Mouse (Mus musculus): Measurements from ENCODE around the gene Enpp7.

The Enpp7 gene

DNA sequence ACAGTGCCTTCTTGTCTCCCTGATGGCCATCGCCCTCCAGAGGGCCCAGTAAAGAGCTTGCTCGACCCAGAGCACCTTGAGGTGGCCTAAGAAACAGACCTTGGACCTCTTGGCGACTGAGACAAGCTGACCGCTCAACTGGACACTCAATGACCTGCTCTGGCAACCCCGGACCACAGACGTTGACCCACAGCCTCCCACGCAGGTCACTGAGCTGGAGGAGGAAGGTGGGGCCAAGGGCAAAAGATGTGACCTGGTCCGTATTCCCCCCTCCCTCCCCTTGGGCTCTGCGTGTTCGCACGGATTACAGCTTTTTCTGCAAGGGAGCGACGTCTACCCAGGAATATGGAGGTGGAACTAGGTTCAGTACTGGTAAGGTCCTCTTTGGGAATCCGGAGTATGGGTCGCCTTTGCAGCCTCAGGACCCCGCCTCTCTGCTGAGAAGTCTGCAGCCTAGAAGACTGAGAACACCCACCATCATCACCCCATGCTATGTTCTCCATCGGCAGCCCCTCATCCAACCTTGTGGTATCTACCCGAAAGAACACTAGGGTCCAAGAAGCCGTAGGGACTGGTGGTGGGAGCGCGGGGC lies 47.2 kb downstream of the Enpp7 start:
- no peak for DNase-seq (ENCODE audit: extremely low spot score, low spot score)

DNA sequence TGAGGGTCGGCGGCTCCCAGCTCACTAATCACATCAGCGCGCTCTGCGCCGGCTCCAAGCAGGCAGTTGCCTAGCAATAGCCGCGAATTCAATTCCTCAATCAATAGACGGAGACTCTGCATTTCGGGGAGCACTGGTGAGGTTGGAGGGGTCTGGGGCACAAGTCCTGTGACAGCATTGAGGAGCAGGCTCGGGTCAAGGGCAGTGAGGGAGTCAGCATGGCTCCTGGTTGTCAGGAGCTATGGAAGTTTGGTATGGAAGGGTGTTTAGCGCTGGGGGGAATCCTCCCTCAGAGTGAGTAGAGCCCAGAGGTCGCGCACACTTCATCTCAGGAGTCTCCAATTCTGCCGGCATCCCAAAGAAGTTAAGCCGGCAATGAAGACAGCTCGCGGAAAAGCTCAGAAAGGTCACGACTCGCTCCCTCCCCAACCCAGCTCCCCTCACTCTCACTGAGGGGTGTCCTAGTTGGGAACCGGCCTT lies 47.7 kb downstream of the Enpp7 start:
- peak; percentile 62 for DNase-seq (ENCODE audit: extremely low spot score, low spot score)

DNA sequence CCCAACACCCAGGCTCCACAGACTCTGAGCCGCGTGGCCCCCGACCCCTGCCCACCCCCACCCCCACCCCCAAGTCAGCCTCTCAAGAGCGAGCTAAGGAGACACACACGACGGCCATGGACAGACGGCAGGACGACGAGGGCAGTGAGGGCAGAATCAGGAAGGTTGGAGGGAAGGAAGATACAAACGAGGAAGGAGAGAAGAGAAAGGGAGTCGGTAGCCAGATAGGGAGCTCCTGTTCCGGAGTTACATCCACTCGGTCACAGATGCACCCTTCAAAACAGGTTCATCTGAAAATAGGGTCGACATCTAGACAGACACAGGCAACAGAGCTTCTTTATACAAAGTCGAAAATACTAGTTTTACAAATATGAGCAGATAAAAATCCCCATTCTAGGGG lies 48.5 kb downstream of the Enpp7 start:
- peak; percentile 39 for DNase-seq (ENCODE audit: extremely low spot score, low spot score)

DNA sequence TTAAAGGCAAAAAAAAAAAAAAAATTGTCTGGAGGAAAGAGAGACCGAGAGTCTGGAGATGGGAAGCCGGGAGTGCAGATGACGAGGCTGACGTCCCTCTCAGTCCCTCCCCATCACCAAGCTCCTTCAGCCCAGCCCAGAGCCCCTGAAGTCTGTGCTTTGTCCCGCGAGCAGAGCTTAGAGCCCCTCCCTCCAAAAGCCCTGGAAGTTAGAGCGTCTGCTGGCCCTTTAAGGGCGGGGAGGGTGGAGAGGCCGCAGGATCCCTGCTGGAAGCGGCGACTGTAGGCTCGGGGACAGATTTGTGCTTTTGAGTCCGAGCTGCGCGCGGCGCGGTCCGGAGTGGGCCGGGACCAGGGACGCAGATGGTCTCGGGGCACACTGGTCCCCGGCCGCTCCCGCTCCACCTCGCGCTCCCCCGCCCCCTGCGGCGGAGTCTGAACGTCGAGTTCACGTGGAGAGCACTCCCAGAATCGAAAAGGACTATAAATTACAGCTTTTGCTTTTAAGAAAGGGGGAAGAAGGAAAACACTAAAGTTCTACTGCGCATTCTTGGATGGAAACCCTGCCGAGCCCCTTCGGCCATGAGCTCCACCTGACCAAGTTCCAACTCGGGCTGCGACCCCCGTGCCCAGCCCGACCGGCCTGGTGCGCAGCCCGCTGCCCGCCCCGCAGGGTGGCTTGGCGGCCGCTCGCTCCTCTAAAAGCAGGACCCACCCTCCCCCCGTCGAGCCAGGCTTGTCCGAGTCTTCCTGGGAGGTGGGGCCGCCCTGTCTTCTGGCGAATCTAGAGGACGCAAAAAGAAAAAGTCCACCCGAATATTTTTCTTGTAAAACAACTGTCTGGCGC lies 49.2 kb downstream of the Enpp7 start:
- peak; percentile 72 for DNase-seq (ENCODE audit: extremely low spot score, low spot score)

GRCm38 (mm10) chr11:119037780-119038401 lies 49.9 kb downstream of the Enpp7 start:
- DNase-seq (ENCODE audit: extremely low spot score, low spot score) = peak; percentile 37

- no peak for DNase-seq (ENCODE audit: extremely low spot score, low spot score)
These were observed 50.9 kb downstream of the Enpp7 start for GRCm38 (mm10) chr11:119038744-119039484.

DNA sequence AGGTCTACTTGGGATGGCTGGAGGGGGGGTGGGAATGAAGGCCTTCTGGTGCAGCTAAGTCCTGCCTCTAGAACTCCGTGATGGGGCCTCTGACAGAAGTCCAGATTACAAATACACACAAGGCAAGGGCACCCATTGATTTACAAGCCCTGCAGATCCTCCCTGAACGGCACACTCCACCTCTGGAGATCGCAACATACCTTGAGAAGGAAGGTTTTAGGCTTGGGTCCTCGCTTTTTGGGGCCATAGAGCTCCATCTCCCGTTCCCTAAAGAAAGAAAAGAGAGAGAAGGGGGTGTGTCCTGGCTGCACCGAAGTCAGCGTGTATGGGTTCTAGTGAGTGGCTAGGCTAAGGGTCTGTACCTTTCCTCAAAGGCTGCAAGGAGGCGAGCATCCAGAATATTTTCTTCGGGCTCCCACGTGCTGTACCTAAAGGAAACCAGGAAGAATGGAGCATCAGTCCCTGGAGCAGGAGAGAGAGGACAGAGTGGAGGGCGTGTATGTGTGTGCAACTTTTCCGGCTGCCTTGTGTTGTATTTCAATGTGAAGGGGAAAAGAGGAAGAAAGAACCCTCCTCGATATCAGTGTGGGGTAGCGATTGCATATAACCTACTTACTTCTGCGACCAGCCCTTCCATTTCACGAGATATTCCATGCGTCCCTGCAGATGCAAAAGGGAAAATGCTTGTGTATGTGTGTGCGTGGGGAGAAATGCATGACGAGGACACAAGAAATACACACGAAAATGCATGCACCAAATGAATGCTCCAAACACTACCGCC lies 51.9 kb downstream of the Enpp7 start:
- DNase-seq (ENCODE audit: extremely low spot score, low spot score) = no peak

- peak; percentile 99 for DNase-seq (ENCODE audit: extremely low spot score, low spot score)
These were observed 52.8 kb downstream of the Enpp7 start, which contains the start of gene Cbx8 for GRCm38 (mm10) chr11:119040600-119041324. Gene Cbx8, minus strand, starts transcription at chr11:119040969.

DNA sequence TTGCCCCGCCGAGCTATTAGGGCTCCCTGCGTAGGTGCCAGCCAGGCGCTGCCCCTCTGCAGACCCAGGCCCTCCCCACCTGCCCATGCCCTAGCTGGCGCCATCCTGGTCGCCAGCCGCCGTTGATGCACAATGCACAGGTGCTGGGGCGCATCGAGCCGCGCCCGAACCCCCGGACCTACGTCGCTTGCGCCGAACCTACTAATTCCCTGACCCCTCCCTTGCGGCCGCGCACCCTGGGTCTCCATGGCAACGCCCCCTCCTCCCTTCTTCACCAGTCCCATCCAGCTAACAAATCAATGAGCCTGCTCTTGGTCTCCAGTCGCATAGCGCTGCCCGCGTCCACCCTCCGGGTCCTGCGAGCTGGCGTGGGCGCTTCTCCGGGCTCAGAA lies 53.3 kb downstream of the Enpp7 start:
- DNase-seq (ENCODE audit: extremely low spot score, low spot score) = peak; percentile 82

- no peak for DNase-seq (ENCODE audit: extremely low spot score, low spot score)
These were observed 53.9 kb downstream of the Enpp7 start for GRCm38 (mm10) chr11:119041750-119042465.

Data from neural tube, embryonic 10.5 days (tissue).